Mouse (Mus musculus) liver, embryonic 13.5 days (tissue): ENCODE measurements around the gene Atg4d. TPM values are rescaled to one million over a fixed set of nuclear protein-coding genes. Genes with fewer than 3 reads are reported as not detected.
A peak's percentile ranks its signal among the peaks of the same experiment; 100 is the strongest.
"Not testable (repeated sequence)": the region's sequence is repeated elsewhere in the genome, so short reads cannot be mapped to it uniquely, and the experiment has no call there.

Source experiments
- ATAC-seq: fragments of 200-750 bp; cut with Nextera tagmentation; 2 replicates; pipeline ENCODE4 v1.8.0; 2017; ENCODE audit warnings: low read depth, mild to moderate bottlenecking, moderate number of reproducible peaks, moderate library complexity
- DNase-seq: peaks from one replicate; pipeline ENCODE4 v3.0.0; 2022
- H3K27ac ChIP-seq: fragments of 300-500 bp; sonication (generic); 2 replicates; pipeline ENCODE4 v1.5.1; 2015; ENCODE audit warnings: moderate library complexity, mild to moderate bottlenecking, inconsistent platforms
- H3K27me3 ChIP-seq: fragments of 300-500 bp; sonication (generic); 2 replicates; pipeline ENCODE4 v1.6.1; 2015; ENCODE audit warnings: mild to moderate bottlenecking, inconsistent platforms
- H3K36me3 ChIP-seq: fragments of 300-500 bp; sonication (generic); 2 replicates; pipeline ENCODE4 v1.6.1; 2015; ENCODE audit warnings: mild to moderate bottlenecking, inconsistent platforms
- H3K4me1 ChIP-seq: fragments of 300-500 bp; sonication (generic); replicated peaks from 2 replicates; pipeline ENCODE4 v1.6.1; 2015; ENCODE audit warnings: inconsistent platforms
- H3K4me2 ChIP-seq: fragments of 300-500 bp; sonication (generic); 2 replicates; pipeline ENCODE4 v1.6.1; 2015; ENCODE audit warnings: inconsistent platforms, mild to moderate bottlenecking, moderate library complexity
- H3K4me3 ChIP-seq: fragments of 300-500 bp; sonication (generic); replicated peaks from 2 replicates; pipeline ENCODE4 v1.5.1; 2015; ENCODE audit warnings: mild to moderate bottlenecking, inconsistent platforms
- H3K9ac ChIP-seq: fragments of 300-500 bp; sonication (generic); 2 replicates; pipeline ENCODE4 v1.6.1; 2015; ENCODE audit warnings: mild to moderate bottlenecking, inconsistent platforms
- H3K9me3 ChIP-seq: fragments of 300-500 bp; sonication (generic); replicated peaks from 2 replicates; pipeline ENCODE4 v1.6.1; 2016; ENCODE audit warnings: inconsistent platforms
- whole genome bisulfite sequencing: fragments of 180-500 bp; shearing (Covaris S2); methylation state at CpG from one replicate; pipeline ENCODE4 v1.1.7; 2015; ENCODE audit not compliant: insufficient replicate concordance; 5-methylcytosine and 5-hydroxymethylcytosine counted together
- polyA plus RNA-seq: library from polyadenylated mRNA; unstranded; fragments of >200 nt; fragmentation: Nextera tagmentation; extraction: Ambion mirVana; gene quantifications from 2 replicates; pipeline ENCODE4 v1.2.1, GENCODE M21; 2015

The Atg4d gene
- polyA plus RNA-seq, 1 experiment from 2014 or later, result 85.5 TPM

DNA sequence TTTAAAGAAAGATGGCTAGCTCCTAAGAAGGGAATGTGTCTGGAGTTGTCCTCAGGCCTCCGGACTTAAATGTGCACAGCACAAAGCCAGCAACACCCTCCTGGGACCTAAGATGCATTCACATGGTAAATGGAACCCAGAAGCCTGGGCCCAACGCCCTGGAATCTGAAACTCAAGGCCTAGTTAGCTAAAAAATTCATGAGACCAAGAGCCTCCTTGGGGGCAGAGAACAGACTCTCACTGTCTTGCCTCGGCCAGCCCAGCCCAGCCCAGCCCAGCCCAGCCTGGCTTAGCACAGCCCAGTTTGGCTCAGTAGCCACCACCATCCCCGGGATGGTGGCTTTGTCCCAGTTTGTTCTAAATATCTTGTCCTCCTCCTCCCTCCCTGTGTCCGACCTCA is 50.3 kb downstream of the Atg4d start:
- no peak for DNase-seq
- 58% methylated on average over 5 of the region's 5 CpGs for WGBS
- Histone ChIP-seq H3K9me3 (0 out of 2 replicates have a peak, but pooled peaks cover 2% of the 10 kb centered on the region), H3K27ac (peak overlapping the region; percentile 77; the same call in 1 of the 2 replicates), H3K4me2 (no peak overlapping the region), H3K9ac (no peak overlapping the region), H3K4me3 (no peak overlapping the region), H3K27me3 (peaks cover 17% of the 10 kb centered on the region), H3K36me3 (no peaks in the 10 kb centered on the region), H3K4me1 (peaks cover 48% of the 10 kb centered on the region)
- no peak for ATAC-seq

DNA sequence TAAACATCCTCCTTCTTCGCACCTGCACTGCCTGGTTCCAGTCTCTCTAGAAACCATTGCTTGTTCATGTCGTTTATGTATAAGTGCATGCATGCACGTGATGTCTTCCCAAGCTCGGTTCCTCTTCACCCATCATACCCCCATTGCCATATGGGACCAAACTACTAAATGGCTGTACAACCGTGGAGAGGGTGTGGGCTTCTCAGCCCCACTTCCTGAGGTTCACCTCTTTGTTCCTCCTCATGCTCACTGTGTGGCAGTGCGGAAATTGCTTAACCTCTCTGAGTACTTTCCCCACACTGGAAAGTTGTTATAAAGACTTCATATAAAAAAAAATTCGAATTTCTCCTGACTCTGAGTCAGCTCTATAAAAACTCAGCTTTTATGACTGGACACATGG is 51.6 kb downstream of the Atg4d start:
- WGBS, result 53% methylated on average over 7 of the region's 7 CpGs
- Histone ChIP-seq H3K36me3 (no peaks in the 10 kb centered on the region), H3K4me2 (no peak overlapping the region), H3K27ac (no peak overlapping the region), H3K27me3 (peaks cover 11% of the 10 kb centered on the region), H3K9ac (no peak overlapping the region), H3K4me3 (no peak overlapping the region), H3K4me1 (peaks cover 59% of the 10 kb centered on the region), H3K9me3 (0 out of 2 replicates have a peak, but pooled peaks cover 2% of the 10 kb centered on the region)
- DNase-seq (no peak), ATAC-seq (no peak)

DNA sequence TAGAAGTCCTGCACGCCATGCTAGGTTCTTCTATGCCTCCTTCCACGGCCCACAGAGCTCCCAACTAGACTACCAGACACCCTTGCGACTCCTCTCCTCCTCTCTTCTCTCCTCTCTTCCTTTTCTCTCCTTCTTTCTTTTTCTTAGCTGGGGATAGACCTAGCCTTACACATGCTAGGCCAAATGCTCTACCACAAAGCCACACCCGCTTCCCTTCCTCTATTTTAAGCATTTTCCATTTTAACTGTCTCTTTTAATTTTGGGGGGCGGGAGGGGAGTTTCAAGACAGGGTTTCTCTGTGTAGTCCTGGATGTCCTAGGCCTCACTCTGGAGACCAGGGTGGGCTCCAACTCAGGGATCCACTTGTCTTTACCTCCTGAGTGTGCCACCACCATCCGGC is 53.7 kb downstream of the Atg4d start:
- Histone ChIP-seq H3K36me3 (no peaks in the 10 kb centered on the region), H3K4me1 (peaks cover 74% of the 10 kb centered on the region), H3K27ac (peak overlapping the region; percentile 25; the same call in 1 of the 2 replicates), H3K9ac (no peak overlapping the region), H3K4me2 (no peak overlapping the region), H3K27me3 (no peaks in the 10 kb centered on the region), H3K4me3 (no peak overlapping the region), H3K9me3 (0 out of 2 replicates have a peak, but pooled peaks cover 2% of the 10 kb centered on the region)
- ATAC-seq (no peak), DNase-seq (no peak)
- 58% methylated on average over 6 of the region's 6 CpGs for WGBS

DNA sequence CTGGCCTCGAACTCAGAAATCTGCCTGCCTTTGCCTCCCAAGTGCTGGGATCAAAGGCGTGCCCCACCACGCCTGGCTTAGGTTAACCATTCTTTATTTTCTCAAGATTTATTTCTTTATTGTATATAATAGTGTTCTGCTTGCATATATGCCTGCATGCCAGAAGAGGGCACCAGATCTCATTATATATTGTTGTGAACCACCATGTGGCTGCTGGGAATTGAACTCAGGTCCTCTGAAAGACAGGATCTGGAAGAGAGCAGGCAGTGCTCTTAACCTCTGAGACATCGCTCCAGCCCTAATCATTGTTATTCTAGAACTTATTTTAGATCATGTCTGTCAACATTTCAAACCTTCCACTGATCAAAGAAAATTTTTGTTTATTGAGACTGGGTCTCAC is 54.4 kb downstream of the Atg4d start:
- H3K27ac ChIP-seq, result no peak overlapping the region
- 90% methylated on average over 4 of the region's 4 CpGs for WGBS
- no peak overlapping the region for H3K4me2 ChIP-seq
- no peak overlapping the region for H3K9ac ChIP-seq
- no peaks in the 10 kb centered on the region for H3K27me3 ChIP-seq
- H3K36me3 ChIP-seq, result no peaks in the 10 kb centered on the region
- ATAC-seq, result no peak
- H3K4me3 ChIP-seq, result no peak overlapping the region
- peaks cover 74% of the 10 kb centered on the region for H3K4me1 ChIP-seq
- DNase-seq, result no peak
- 0 out of 2 replicates have a peak, but pooled peaks cover 2% of the 10 kb centered on the region for H3K9me3 ChIP-seq

DNA sequence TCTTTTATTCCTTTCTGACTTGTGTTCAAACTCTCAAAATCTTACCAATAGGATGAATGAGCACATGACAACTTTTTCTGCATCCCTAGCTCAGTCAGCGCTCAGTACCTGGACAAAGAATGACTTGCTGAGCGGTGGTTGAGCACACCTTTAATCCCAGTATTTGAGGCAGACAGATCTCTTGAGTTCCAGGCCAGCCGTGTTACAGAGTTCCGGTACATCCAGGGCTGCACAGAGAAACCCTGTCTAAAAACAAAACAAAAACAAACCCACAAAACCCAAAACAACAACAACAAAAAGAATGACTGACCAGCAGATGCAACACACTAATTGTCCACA is 55.2 kb downstream of the Atg4d start:
- peak overlapping the region; percentile 67 for H3K27ac ChIP-seq

DNA sequence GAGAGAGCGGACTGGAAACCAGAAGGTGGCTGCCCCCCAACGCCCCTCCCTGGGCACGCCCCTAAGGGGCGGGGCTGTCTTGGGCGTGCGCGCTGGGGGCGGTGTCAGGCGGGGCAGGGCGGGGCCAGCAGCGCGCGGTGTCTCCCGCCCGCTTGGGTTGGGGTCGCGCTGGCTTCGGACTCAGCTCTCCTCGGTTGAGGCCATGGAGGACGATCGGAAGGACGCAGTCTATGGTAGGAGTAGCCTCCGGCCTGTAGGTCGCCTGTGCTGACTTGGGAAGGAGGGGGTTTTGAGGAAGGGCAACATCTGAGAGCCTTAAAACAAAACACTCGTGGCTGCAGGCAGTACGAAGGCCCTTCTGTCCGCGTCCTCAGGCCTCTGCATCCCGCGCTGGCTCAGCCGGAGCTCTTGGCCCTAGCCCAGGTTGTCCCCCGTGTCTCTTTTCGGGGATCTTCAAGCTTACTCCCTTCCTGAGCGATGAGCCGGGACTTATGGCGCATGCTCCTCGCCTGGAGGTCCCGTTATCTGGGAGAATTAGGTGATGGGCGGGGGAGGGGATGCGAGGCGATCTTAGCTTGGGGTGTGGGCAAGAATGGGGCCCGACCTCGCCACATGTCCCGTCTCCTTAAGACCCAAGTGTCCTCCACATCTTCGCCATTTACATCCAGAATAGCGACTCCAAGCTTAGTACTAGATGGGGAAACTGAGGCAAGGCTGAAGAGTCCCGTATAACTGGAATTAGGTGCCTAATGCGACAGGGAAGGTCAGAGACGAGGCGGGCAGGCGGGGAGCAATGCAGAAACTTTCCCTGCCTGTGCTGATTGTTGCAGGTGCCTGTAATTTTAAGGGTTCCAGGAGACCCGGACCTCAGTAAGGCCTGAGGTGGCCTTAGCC is 55.8 kb downstream of the Atg4d start, which contains the start of gene Slc44a2:
Slc44a2 (plus strand) TSS at position 80 of the 894 bp plus-strand sequence.
- Histone ChIP-seq H3K27me3 (no peaks in the 10 kb centered on the region), H3K9ac (peak within 1 kb of the TSS; percentile 84), H3K9me3 (0 out of 2 replicates have a peak, but pooled peaks cover 2% of the 10 kb centered on the region), H3K4me1 (peaks cover 65% of the 10 kb centered on the region), H3K4me3 (peak within 1 kb of the TSS; percentile 82), H3K36me3 (no peaks in the 10 kb centered on the region), H3K27ac (peak within 1 kb of the TSS; percentile 88), H3K4me2 (peak within 1 kb of the TSS; percentile 98)
- peak; percentile 85 for DNase-seq
- peak; percentile 87 for ATAC-seq
- WGBS, result under 1% methylated on average over 52 of the region's 52 CpGs

More for the DNA sequence above, 55.2 kb downstream of the Atg4d start:
- ATAC-seq, result peak; percentile 14; the same call in 1 of the 2 replicates
- 0 out of 2 replicates have a peak, but pooled peaks cover 2% of the 10 kb centered on the region for H3K9me3 ChIP-seq
- H3K27me3 ChIP-seq, result no peaks in the 10 kb centered on the region
- no peaks in the 10 kb centered on the region for H3K36me3 ChIP-seq
- peak overlapping the region; percentile 82 for H3K4me3 ChIP-seq
- peaks cover 71% of the 10 kb centered on the region for H3K4me1 ChIP-seq
- WGBS, result 41% methylated on average over 4 of the region's 4 CpGs
- H3K9ac ChIP-seq, result peak overlapping the region; percentile 84; the same call in 1 of the 2 replicates
- H3K4me2 ChIP-seq, result peak overlapping the region; percentile 98
- no peak for DNase-seq

DNA sequence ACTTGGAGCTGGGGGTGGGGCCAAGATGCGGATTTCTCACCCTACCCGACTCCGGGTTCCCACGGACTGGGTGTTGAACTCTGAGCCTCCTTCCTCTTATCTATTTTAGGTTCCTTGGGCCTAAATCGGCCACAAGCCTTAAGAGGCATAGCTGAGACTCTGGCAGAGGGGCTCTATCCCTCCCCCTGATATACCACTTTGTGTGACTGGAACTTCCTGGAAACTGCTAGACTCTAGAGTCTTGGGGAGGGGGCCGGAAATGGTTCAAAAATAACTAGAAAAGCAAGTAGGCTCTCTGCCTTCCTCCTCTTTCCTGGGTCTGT is 56.4 kb downstream of the Atg4d start:
- Histone ChIP-seq H3K4me2 (peak overlapping the region; percentile 98), H3K4me1 (peaks cover 63% of the 10 kb centered on the region), H3K27ac (peak overlapping the region; percentile 88), H3K9me3 (0 out of 2 replicates have a peak, but pooled peaks cover 2% of the 10 kb centered on the region), H3K4me3 (peak overlapping the region; percentile 82), H3K27me3 (no peaks in the 10 kb centered on the region), H3K36me3 (no peaks in the 10 kb centered on the region), H3K9ac (peak overlapping the region; percentile 84)
- DNase-seq (peak; percentile 67), ATAC-seq (peak; percentile 74)
- 5% methylated on average over 6 of the region's 6 CpGs for WGBS

DNA sequence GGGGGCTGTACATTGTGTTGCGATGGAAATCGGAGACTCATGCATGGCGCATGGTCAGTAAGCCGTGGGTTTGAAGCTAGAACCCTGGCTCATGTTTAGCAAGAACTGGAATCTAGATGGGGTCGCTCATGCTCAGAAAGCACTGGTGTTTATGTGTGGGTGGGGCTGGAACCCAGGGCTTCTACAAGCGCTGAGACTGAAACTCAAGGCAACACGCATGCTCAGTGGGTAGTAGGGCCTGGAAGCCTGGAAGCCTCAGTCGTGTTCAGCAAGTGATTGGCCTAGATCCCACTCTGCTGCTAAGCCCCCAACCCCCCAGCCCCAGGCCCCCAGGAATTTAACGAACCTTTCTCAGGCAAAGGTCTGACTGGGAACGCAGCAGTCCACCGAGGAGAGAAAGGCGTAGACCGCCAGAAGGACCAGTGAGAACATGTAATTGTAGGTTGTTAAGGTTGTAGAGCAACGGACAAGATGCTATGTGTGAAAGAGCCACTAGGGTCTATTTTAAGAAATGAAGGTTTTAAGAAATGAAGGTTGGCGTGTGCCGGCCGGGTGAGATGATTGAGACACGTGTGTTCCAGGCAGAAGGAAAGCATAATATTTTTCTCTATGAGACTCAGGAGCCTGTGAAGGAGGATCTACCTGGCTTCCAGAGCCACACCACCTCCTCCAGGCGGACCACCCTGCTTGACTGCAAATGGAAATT is 57.3 kb downstream of the Atg4d start:
- Histone ChIP-seq H3K27me3 (no peaks in the 10 kb centered on the region), H3K4me1 (peaks cover 64% of the 10 kb centered on the region), H3K27ac (peak overlapping the region; percentile 88), H3K9me3 (0 out of 2 replicates have a peak, but pooled peaks cover 2% of the 10 kb centered on the region), H3K4me2 (peak overlapping the region; percentile 98), H3K9ac (peak overlapping the region; percentile 84), H3K36me3 (no peaks in the 10 kb centered on the region), H3K4me3 (peak overlapping the region; percentile 82)
- DNase-seq (no peak), ATAC-seq (no peak)
- WGBS, result 57% methylated on average over 19 of the region's 19 CpGs

DNA sequence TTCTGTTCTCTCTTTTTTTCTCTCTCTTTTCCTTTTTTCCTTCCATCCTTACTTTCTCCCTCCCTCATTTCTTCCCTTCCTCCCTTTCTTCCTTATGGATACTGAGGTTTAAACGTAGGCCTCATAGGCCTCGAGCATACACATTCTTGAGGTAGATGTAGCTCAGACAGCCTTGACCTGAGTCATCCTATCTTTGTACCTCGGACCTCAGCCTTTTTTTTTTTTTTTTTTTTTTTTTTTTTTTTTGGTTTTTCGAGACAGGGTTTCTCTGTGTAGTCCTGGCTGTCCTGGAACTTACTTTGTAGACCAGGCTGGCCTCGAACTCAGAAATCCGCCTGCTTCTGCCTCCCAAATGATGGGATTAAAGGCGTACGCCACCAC is 57.8 kb downstream of the Atg4d start:
- peaks cover 70% of the 10 kb centered on the region for H3K4me1 ChIP-seq
- H3K27ac ChIP-seq, ATAC-seq, H3K27me3 ChIP-seq, DNase-seq, H3K4me3 ChIP-seq, H3K36me3 ChIP-seq, H3K9me3 ChIP-seq: not testable (repeated sequence)
- H3K4me2 ChIP-seq, result 0 out of 2 replicates have a peak overlapping the region, but pooled peaks have one; percentile 98
- whole genome bisulfite sequencing, result 63% methylated on average over 8 of the region's 8 CpGs
- H3K9ac ChIP-seq, result peak overlapping the region; percentile 84; the same call in 1 of the 2 replicates

DNA sequence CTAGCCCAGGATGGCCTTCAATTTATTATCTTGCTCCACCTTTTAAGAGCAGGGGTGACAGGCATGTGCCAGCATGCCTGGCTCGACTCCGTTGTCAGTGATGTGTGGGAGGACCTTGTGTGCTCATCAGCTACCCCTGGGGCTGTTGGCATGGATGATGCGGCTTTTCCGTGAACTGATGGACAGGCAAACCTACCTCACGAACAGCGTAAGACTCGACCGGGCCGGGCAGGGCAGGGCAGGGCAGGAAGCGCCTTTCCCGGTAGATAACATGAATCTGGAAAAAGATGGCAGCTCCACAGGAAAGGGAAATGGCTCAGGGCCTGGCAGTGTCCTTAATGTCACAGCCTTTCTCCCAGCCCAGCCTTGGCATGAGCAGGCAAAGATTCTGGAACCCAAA is 59.2 kb downstream of the Atg4d start:
- H3K4me3 ChIP-seq, result no peak overlapping the region
- DNase-seq (no peak), ATAC-seq (no peak)
- 0 out of 2 replicates have a peak, but pooled peaks cover 2% of the 10 kb centered on the region for H3K9me3 ChIP-seq
- H3K36me3 ChIP-seq, result no peaks in the 10 kb centered on the region
- 45% methylated on average over 11 of the region's 11 CpGs for WGBS
- no peak overlapping the region for H3K9ac ChIP-seq
- H3K27ac ChIP-seq, result peak overlapping the region; percentile 23; the same call in 1 of the 2 replicates
- H3K4me2 ChIP-seq, result no peak overlapping the region
- H3K4me1 ChIP-seq, result peaks cover 71% of the 10 kb centered on the region
- H3K27me3 ChIP-seq, result no peaks in the 10 kb centered on the region
